Mouse (Mus musculus) left cerebral cortex, postnatal 14 days (tissue): Measurements from ENCODE around the gene Ube2cbp. TPM values are rescaled to one million over a fixed set of nuclear protein-coding genes. Genes with fewer than 3 reads are reported as not detected.

Source experiments
- DNase-seq, 2 experiments: peaks; one replicate each; pipeline ENCODE4 v3.0.0; 2021 to 2022; ENCODE audit warnings: low spot score in 2 of 2, mixed read lengths in 1 of 2
- intact Hi-C: fragments of 180-260 bp; cut with DNase I; formaldehyde crosslinking; loops from one replicate; pipeline ENCODE4 v1.15.1; 2025
- total RNA-seq, 2 experiments: library from RNA; stranded (reverse); gene quantifications; 2 replicates each; pipeline ENCODE4 v1.2.3; 2021

Ube2cbp gene
- total RNA-seq, 2 experiments from 2014 or later: 3.8 to 4.5 TPM

GRCm38 (mm10) chr9:86442248-86442647 lies 22.5 kb downstream of the Ube2cbp start:
- intact Hi-C loops: loop anchor here (10.0 kb wide), 1 partner anchor 217 kb away; no protein-coding TSS in a partner anchor
- no peak for DNase-seq

- intact Hi-C loops: no loop called here
These were observed 26.3 kb downstream of the Ube2cbp start for GRCm38 (mm10) chr9:86438337-86439009.

GRCm38 (mm10) chr9:86436608-86437007 lies 28.1 kb downstream of the Ube2cbp start:
- intact Hi-C loops: no loop called here
- DNase-seq: no peak

More at GRCm38 (mm10) chr9:86438337-86439009, 26.3 kb downstream of the Ube2cbp start:
- DNase-seq: no peak

- intact Hi-C loops: no loop called here
- no peak for DNase-seq
These were observed 29.2 kb downstream of the Ube2cbp start for GRCm38 (mm10) chr9:86435510-86435909.

GRCm38 (mm10) chr9:86423331-86423730 lies 41.4 kb downstream of the Ube2cbp start:
- DNase-seq: no peak
- intact Hi-C loops: no loop called here

GRCm38 (mm10) chr9:86419366-86419765 lies 45.4 kb downstream of the Ube2cbp start:
- intact Hi-C loops: no loop called here
- DNase-seq: peak; percentile 48 to 51

GRCm38 (mm10) chr9:86417971-86418370 lies 46.8 kb downstream of the Ube2cbp start:
- no peak for DNase-seq
- intact Hi-C loops: no loop called here

- intact Hi-C loops: no loop called here
- no peak for DNase-seq
These were observed 69.0 kb downstream of the Ube2cbp start for GRCm38 (mm10) chr9:86395785-86396184.

GRCm38 (mm10) chr9:86395012-86395411 lies 69.7 kb downstream of the Ube2cbp start:
- DNase-seq: no peak
- intact Hi-C loops: no loop called here

- no peak for DNase-seq
- intact Hi-C loops: no loop called here
These were observed 71.0 kb downstream of the Ube2cbp start for GRCm38 (mm10) chr9:86393586-86394272.

GRCm38 (mm10) chr9:86391467-86391866 lies 73.3 kb downstream of the Ube2cbp start:
- intact Hi-C loops: no loop called here

GRCm38 (mm10) chr9:86390713-86391112 lies 74.0 kb downstream of the Ube2cbp start:
- peak in 1 of 2 experiments; percentile 41 for DNase-seq
- intact Hi-C loops: no loop called here

More at GRCm38 (mm10) chr9:86391467-86391866, 73.3 kb downstream of the Ube2cbp start:
- DNase-seq: no peak

- intact Hi-C loops: no loop called here
- no peak for DNase-seq
These were observed 76.2 kb downstream of the Ube2cbp start for GRCm38 (mm10) chr9:86388538-86388937.

- intact Hi-C loops: no loop called here
- no peak for DNase-seq
These were observed 87.8 kb downstream of the Ube2cbp start for GRCm38 (mm10) chr9:86376923-86377322.

GRCm38 (mm10) chr9:86372783-86373567 lies 91.8 kb downstream of the Ube2cbp start:
- intact Hi-C loops: no loop called here
- no peak for DNase-seq

GRCm38 (mm10) chr9:86369208-86369607 lies 95.5 kb downstream of the Ube2cbp start:
- DNase-seq: no peak
- intact Hi-C loops: no loop called here

- DNase-seq: peak in 1 of 2 experiments; percentile 6
These were observed 104.2 kb downstream of the Ube2cbp start for GRCm38 (mm10) chr9:86360536-86360935.

GRCm38 (mm10) chr9:86355851-86356250 lies 108.9 kb downstream of the Ube2cbp start:
- intact Hi-C loops: no loop called here
- DNase-seq: no peak

More at GRCm38 (mm10) chr9:86360536-86360935, 104.2 kb downstream of the Ube2cbp start:
- intact Hi-C loops: no loop called here

GRCm38 (mm10) chr9:86351491-86351890 lies 113.3 kb downstream of the Ube2cbp start:
- no peak for DNase-seq
- intact Hi-C loops: no loop called here

GRCm38 (mm10) chr9:86336792-86337191 lies 128.0 kb downstream of the Ube2cbp start:
- DNase-seq: no peak
- intact Hi-C loops: no loop called here
